Mouse (Mus musculus) v-Abl transformed pro-B cells (cell line): Measurements from ENCODE around the gene Fam163a.

Experiments
- in situ Hi-C, 2 experiments: fragments of 400-800 bp; cut with MboI; formaldehyde crosslinking; loops; one replicate each; pipeline ENCODE4 v1.15.1; 2025; ENCODE audit not compliant: unreplicated experiment in 2 of 2

Fam163a gene

DNA sequence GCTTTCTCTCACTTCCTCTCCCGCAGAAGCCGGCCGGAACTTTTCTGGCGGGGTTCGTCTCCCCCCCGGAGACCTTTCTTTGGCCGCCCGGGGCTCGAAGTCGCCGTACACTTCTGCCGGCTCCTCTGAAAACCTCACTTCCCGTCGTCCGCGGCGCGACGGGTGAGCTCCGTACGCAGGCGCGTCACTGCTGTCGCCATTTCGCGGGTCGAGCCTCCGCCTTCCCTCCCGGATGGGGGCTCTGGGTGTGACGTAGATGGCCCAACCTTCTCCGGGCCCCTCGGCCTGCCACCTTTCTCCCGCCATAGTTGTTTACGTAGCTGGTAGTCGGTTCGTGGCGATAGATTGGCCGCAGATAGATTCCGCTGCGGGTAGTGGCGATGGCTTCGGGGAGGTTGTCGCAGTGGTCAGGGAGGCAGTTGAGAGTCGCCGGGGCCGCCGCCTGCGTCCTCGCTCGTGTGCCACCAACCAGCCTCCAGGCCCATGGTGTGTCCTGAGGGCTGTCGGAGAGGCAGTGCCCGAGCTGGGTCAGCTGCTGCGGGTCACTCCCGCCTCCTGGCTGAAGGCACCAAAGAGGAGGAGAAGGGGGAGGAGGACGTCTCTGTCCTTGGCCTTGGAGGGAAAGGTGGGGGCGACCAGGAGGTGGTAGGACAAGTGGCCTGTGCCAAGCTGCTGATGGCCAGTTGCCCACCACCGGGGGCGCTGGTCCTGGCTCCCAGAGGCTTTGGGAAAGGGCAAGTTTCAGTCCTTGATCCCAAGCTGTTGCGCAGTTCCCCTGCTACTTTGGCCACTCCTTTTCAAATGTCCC, 168.7 kb downstream of the Fam163a start, which contains the start of gene Tor1aip1:
Gene Tor1aip1, minus strand, starts transcription at position 551 of the 808 bp plus-strand sequence.
- in situ Hi-C loops: loop anchor here (5.0 to 10.0 kb wide), 3 partner anchors 61 to 474 kb away; partner anchors contain the start of gene Cep350 (in 2 of the 2)

DNA sequence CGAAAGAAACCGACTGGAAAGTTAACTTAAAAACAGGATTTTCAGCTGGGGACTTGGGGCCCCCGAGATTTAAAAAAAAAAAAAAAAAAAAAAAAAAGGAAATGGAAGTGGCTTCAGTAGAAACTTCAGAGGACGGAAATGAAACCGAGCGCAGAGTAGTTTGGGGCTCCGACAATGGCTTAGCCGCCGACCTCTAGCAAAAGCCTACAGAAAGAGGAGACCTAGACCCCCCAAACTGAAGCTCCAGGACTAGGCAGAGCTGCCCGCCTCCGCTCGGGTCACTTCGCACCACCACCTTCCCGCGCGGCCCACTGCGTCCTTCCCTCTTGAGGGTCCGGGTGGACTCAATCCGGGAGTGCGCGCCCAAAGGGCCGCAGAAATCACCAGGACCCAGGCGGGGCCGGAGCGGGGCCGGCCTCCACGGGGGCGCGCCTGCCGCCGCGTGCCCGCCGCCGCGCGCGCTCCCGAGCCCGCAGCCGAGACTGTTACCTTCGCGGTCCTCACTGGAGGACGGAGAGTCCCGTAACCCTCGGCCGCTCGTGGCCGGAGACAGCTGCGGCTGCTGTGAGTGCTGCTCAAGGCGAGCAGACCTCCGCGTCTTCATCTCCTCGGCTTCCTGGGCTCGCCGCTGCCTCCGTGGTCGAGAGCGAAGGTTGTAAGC, 169.4 kb downstream of the Fam163a start, which contains the start of gene Tor1aip2:
Gene Tor1aip2, plus strand, starts transcription at position 135 of the 661 bp plus-strand sequence.
- in situ Hi-C loops: loop anchor here (5.0 to 10.0 kb wide), 3 partner anchors 61 to 473 kb away; partner anchors contain the start of gene Cep350 (in 2 of the 2)

DNA sequence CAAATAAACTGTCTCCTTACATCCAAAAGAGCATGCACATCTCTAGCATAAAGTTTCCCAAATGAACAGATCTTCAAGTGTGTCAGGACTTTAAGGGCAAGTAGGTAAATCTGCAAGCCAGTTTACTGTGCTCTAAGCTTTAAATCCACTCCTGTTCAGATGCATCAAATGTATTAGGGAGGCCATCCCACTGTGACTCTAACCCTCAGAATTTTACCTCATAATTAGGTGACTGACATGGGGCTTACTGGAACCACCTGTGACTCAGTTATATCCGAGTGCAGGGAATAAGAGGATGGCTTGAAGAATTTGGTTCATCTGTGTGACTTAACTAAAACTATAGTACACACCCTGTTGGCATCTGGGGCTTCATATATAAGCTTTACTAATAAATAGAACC, 170.2 kb downstream of the Fam163a start:
- in situ Hi-C loops: loop anchor here (5.0 to 10.0 kb wide), 3 partner anchors 60 to 472 kb away; partner anchors contain the start of gene Cep350 (in 2 of the 2)

DNA sequence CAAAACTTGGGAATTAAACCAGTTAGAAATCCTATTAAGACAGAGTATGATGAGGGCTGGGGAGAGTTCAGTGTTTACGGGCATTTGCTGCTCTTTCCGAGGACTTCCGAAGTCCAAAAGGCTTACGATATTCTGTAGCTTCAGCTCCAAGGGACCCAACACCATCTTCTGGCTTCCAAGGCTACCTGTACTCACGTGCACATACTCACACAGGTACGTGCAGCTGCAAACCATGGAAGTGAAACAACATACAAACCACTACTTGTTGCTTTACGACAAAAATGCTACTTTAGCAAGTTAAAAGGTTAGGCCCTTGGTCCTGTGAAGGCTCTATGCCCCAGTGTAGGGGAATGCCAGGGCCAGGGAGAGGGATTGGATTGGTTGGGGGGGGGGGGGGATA, 170.9 kb downstream of the Fam163a start:
- in situ Hi-C loops: loop anchor here in 1 of 2 experiments (10.0 kb wide), 1 partner anchor 59 kb away; the partner anchor contains the start of gene Cep350

DNA sequence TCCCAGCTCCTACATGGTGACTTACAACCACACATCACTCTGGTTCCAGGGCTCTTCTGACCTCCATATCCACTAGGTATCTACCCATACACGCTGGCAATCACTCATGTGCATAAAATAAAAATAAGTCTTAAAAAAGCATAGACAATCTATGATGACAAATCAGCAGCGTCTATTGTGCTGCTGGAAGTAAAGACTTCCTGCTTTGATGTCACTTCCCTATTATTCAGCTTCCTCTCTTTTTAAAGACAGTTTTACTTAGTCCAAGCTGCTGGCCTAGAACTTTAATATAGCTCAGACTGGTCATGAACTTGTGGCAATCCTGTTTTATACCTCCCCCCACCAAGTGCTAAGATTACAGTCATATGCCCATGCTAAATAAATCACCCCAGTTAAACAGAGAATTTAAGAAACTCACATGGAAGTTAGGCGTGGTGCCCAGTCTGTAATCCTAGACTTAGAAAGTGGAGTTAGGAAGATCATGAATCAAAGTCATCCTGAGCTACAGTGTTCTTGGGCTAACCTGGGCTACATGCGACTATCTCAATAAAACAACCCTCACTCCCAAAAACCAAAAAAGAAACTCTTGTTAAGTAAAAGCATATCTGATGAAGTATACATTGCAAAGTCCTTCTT, 176.4 kb downstream of the Fam163a start:
- in situ Hi-C loops: no loop called here

DNA sequence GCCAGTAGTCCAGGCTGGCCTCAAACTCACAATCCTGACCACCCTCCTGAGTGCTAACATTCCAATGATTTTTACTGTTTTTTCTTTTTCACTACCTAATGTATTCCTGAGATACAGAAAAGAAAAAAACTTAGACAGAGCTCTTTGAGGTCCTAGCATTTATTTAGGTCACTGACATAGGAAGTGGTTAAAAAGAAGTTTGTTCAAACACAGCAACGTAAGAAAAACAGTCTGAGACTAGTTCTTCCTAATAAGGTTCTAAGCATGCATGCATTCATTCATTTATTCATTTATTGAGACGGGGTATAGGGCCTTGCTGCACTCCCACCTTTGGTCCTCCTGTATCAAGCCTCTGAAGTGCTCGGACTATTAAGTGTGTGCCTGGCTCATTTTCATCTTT, 177.0 kb downstream of the Fam163a start:
- in situ Hi-C loops: no loop called here
